Mouse (Mus musculus) kidney, postnatal 36 days (tissue): ENCODE measurements around the gene Actl9.

ENCODE experiments used
- DNase-seq, 2 experiments: peaks; one replicate each; pipeline ENCODE4 v3.0.0; 2021 to 2022; ENCODE audit warnings: mixed read lengths in 2 of 2

Actl9 gene

DNA sequence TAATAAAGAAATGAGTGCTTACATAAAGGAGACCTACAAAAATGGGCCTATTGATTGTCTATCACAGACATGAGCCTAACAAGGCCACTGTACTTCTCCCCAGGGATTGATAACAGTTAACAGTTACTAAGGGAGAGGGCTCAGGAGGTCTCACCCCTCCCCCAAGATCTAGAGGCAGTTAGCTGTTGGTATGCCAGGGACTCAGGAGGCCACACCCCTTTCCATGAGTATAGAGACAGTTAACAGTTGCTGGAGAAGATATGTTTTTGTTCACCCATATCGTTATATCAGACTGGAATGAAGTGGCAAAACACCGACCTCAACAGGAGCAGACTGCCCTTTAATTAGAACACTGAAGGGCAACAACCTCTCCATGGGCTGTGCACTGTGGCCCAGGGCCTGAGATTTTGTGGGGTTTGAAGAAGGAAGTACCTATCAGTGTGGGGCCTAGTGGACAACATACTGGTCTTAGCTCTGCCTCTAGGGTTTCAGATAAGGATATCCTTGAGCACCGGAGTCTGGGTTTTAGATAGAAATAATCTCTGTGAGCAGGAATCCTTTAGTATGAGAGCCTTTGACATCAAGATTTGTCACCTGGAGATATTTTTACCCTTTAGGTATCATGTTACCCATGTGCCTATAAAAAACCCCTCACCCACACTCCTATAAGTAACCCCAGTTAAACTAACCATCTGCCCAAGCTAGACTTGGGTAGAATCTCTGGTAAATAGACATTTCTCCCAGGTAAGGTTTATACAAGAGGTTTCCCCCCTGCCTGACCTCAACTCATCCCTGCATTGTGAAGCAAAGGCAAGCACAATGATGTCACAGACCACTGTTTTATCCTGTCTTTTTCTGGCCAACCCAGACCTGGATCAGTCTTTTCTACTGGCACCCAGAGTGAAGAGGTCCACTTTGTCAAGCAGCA, at the start of gene Actl9:
TSS of gene Actl9 (plus strand) at position 878 of the 928 bp plus-strand sequence.
- no peak for DNase-seq

DNA sequence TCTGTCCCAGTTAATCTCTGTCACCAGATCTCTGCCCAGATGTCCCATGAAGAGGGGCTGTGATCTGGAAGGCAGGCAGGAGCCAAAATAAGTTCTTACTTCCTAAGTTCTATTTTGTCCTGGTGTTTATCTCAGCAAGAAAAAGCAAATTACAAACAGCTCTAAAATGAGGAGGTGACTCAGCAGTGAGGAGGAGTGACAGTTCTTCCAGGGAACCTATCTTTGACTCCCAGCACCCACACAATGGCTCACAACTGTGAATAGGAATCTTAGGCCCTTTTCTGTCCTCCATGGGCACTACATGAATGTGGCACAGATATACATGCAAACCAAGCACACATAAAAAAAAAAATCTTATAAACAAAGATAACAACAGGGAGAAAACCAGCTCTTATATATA, 47.0 kb upstream of the Actl9 start:
- no peak for DNase-seq

GRCm38 (mm10) chr17:33392271-33392670, 40.4 kb upstream of the Actl9 start:
- DNase-seq: peak in 1 of 2 experiments; percentile 18

GRCm38 (mm10) chr17:33394182-33395034, 38.3 kb upstream of the Actl9 start, which contains the start of gene Zfp101:
Gene Zfp101 (minus strand): TSS chr17:33394641.
- DNase-seq: peak; percentile 92 to 96

GRCm38 (mm10) chr17:33439148-33439547, 6.5 kb downstream of the Actl9 start:
- DNase-seq: peak; percentile 79 to 90

GRCm38 (mm10) chr17:33439922-33440321, 7.2 kb downstream of the Actl9 start:
- peak in 1 of 2 experiments; percentile 4 for DNase-seq

GRCm38 (mm10) chr17:33441159-33441558, 8.5 kb downstream of the Actl9 start:
- DNase-seq: no peak

DNA sequence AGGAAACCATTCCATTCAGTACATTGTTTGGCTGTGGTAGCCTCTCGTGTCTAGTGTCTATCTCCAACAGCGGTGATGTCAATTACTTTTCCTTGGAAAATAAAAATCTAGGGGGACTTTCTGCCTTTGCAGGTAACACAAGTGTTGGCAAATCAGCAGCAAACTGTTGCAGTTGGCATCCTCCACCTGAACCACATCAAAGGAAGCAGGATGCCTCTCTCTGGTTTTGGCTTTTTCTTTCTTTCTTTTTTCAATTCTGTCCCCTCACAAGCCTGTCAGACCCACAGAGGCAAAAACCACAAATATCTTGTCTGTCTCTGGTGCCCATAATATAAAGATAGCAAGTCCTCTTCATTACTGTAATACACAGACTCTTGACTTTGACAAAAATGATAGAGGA, 23.9 kb downstream of the Actl9 start:
- no peak for DNase-seq

GRCm38 (mm10) chr17:33471206-33471605, 38.5 kb downstream of the Actl9 start:
- no peak for DNase-seq
